Mouse (Mus musculus) midbrain, postnatal 0 days (tissue): Measurements from ENCODE around the gene Nek6. TPM values are rescaled to one million over a fixed set of nuclear protein-coding genes. Genes with fewer than 3 reads are reported as not detected.

Experiments
- ATAC-seq: fragments of 200-750 bp; cut with Nextera tagmentation; 2 replicates; pipeline ENCODE4 v1.8.0; 2017; ENCODE audit warnings: moderate number of reproducible peaks, mild to moderate bottlenecking, moderate TSS enrichment, moderate library complexity; ENCODE audit not compliant: low FRiP score
- DNase-seq: peaks from one replicate; pipeline ENCODE4 v3.0.0-alpha.2; 2015; ENCODE audit warnings: low spot score
- H3K27ac ChIP-seq: fragments of 300-500 bp; sonication (generic); 2 replicates; pipeline ENCODE4 v1.5.1; 2014; ENCODE audit warnings: low read depth, mild to moderate bottlenecking, low read length, mixed read lengths
- H3K27me3 ChIP-seq: fragments of 300-500 bp; sonication (generic); 2 replicates; pipeline ENCODE4 v1.6.1; 2014; ENCODE audit warnings: low read length, control low read depth, mixed read lengths; ENCODE audit not compliant: insufficient read depth
- H3K36me3 ChIP-seq: fragments of 300-500 bp; sonication (generic); 2 replicates; pipeline ENCODE4 v1.6.1; 2014; ENCODE audit warnings: low read length, control low read depth, mixed read lengths; ENCODE audit not compliant: insufficient read depth
- H3K4me1 ChIP-seq: fragments of 300-500 bp; sonication (generic); 2 replicates; pipeline ENCODE4 v1.6.1; 2014; ENCODE audit warnings: mild to moderate bottlenecking, control low read depth, antibody characterized with exemption, low read length, mixed read lengths; ENCODE audit not compliant: insufficient read depth
- H3K4me2 ChIP-seq: fragments of 300-500 bp; sonication (generic); 2 replicates; pipeline ENCODE4 v1.6.1; 2014; ENCODE audit warnings: low read depth, mild to moderate bottlenecking, low read length, mixed read lengths; ENCODE audit not compliant: poor library complexity, severe bottlenecking
- H3K4me3 ChIP-seq: fragments of 300-500 bp; sonication (generic); 2 replicates; pipeline ENCODE4 v1.5.1; 2014; ENCODE audit warnings: low read depth, mild to moderate bottlenecking, low read length, moderate library complexity
- H3K9ac ChIP-seq: fragments of 300-500 bp; sonication (generic); replicated peaks from 2 replicates; pipeline ENCODE4 v1.6.1; 2014; ENCODE audit warnings: mild to moderate bottlenecking, low read length, moderate library complexity, mixed read lengths; ENCODE audit not compliant: poor library complexity, severe bottlenecking
- H3K9me3 ChIP-seq: fragments of 300-500 bp; sonication (generic); 2 replicates; pipeline ENCODE4 v1.6.1; 2016; ENCODE audit warnings: low read length, control low read depth
- CTCF ChIP-seq: IDR thresholded peaks from 2 replicates; pipeline ENCODE4 v1.5.1; 2016; ENCODE audit warnings: antibody characterized with exemption, mild to moderate bottlenecking
- WGBS: fragments of 180-500 bp; shearing (Covaris S2); extraction: QIAGEN DNeasy Blood & Tissue Kit; methylation state at CpG from one replicate; pipeline ENCODE4 v1.1.7; 2014; 5-methylcytosine and 5-hydroxymethylcytosine counted together
- polyA plus RNA-seq: library from polyadenylated mRNA; unstranded; fragments of >200 nt; fragmentation: Nextera tagmentation; extraction: Ambion mirVana; gene quantifications from 2 replicates; pipeline ENCODE4 v1.2.1, GENCODE M21; 2015
- total RNA-seq: library from RNA; depleted of rRNA; stranded (reverse); fragments of >200 nt; gene quantifications from 2 replicates; pipeline ENCODE4 v1.2.3, GENCODE M21; 2014

The Nek6 gene
- total and polyA plus RNA-seq, 2 experiments from 2014 or later, result 22.8 to 56.0 TPM

GRCm38 (mm10) chr2:38518719-38519118 lies 7.3 kb downstream of the Nek6 start:
- Histone ChIP-seq H3K4me1 (no peaks in the 10 kb centered on the region), H3K27me3 (no peaks in the 10 kb centered on the region), H3K9ac (no peak overlapping the region), H3K27ac (no peak overlapping the region), H3K4me3 (no peak overlapping the region), H3K4me2 (no peak overlapping the region), H3K36me3 (no peaks in the 10 kb centered on the region), H3K9me3 (no peaks in the 10 kb centered on the region)
- DNase-seq, result no peak
- 83% methylated on average over 5 of the region's 5 CpGs for WGBS
- TF ChIP-seq CTCF, result no peak
- no peak for ATAC-seq

- TF ChIP-seq CTCF, result no peak
- no peak for ATAC-seq
- WGBS, result 72% methylated on average over 11 of the region's 11 CpGs
Measured at GRCm38 (mm10) chr2:38519934-38520333, 8.5 kb downstream of the Nek6 start.

GRCm38 (mm10) chr2:38521618-38522017 lies 10.2 kb downstream of the Nek6 start:
- WGBS, result 70% methylated on average over 12 of the region's 12 CpGs
- ATAC-seq, result no peak
- no peaks in the 10 kb centered on the region for H3K4me1 ChIP-seq

More at GRCm38 (mm10) chr2:38519934-38520333, 8.5 kb downstream of the Nek6 start:
- no peaks in the 10 kb centered on the region for H3K4me1 ChIP-seq
- H3K36me3 ChIP-seq, result no peaks in the 10 kb centered on the region
- H3K4me2 ChIP-seq, result no peak overlapping the region
- DNase-seq, result no peak
- no peak overlapping the region for H3K9ac ChIP-seq
- H3K27me3 ChIP-seq, result no peaks in the 10 kb centered on the region
- H3K27ac ChIP-seq, result no peak overlapping the region
- H3K4me3 ChIP-seq, result no peak overlapping the region
- H3K9me3 ChIP-seq, result no peaks in the 10 kb centered on the region

GRCm38 (mm10) chr2:38522354-38522753 lies 10.9 kb downstream of the Nek6 start:
- no peaks in the 10 kb centered on the region for H3K27me3 ChIP-seq
- no peak overlapping the region for H3K9ac ChIP-seq
- H3K4me3 ChIP-seq, result no peak overlapping the region
- no peak overlapping the region for H3K4me2 ChIP-seq
- no peaks in the 10 kb centered on the region for H3K9me3 ChIP-seq
- H3K4me1 ChIP-seq, result no peaks in the 10 kb centered on the region
- DNase-seq (no peak), ATAC-seq (no peak)
- 73% methylated on average over 2 of the region's 2 CpGs for WGBS
- TF ChIP-seq CTCF, result no peak
- no peaks in the 10 kb centered on the region for H3K36me3 ChIP-seq
- H3K27ac ChIP-seq, result no peak overlapping the region

More at GRCm38 (mm10) chr2:38521618-38522017, 10.2 kb downstream of the Nek6 start:
- no peak overlapping the region for H3K4me2 ChIP-seq
- DNase-seq, result no peak
- no peaks in the 10 kb centered on the region for H3K36me3 ChIP-seq
- no peaks in the 10 kb centered on the region for H3K9me3 ChIP-seq
- no peaks in the 10 kb centered on the region for H3K27me3 ChIP-seq
- H3K27ac ChIP-seq, result no peak overlapping the region
- no peak overlapping the region for H3K4me3 ChIP-seq
- TF ChIP-seq CTCF, result no peak
- H3K9ac ChIP-seq, result no peak overlapping the region

GRCm38 (mm10) chr2:38523781-38524445 lies 12.5 kb downstream of the Nek6 start:
- H3K4me2 ChIP-seq, result no peak overlapping the region
- H3K27me3 ChIP-seq, result no peaks in the 10 kb centered on the region
- WGBS, result 90% methylated on average over 10 of the region's 10 CpGs
- H3K4me1 ChIP-seq, result no peaks in the 10 kb centered on the region
- DNase-seq (no peak), ATAC-seq (no peak)
- no peak overlapping the region for H3K4me3 ChIP-seq
- H3K27ac ChIP-seq, result no peak overlapping the region
- H3K9me3 ChIP-seq, result no peaks in the 10 kb centered on the region
- H3K9ac ChIP-seq, result no peak overlapping the region
- TF ChIP-seq CTCF, result no peak
- no peaks in the 10 kb centered on the region for H3K36me3 ChIP-seq

GRCm38 (mm10) chr2:38525034-38525433 lies 13.6 kb downstream of the Nek6 start:
- Histone ChIP-seq H3K27me3 (no peaks in the 10 kb centered on the region), H3K9me3 (no peaks in the 10 kb centered on the region), H3K4me1 (no peaks in the 10 kb centered on the region), H3K9ac (no peak overlapping the region), H3K36me3 (no peaks in the 10 kb centered on the region), H3K4me2 (no peak overlapping the region), H3K27ac (no peak overlapping the region), H3K4me3 (no peak overlapping the region)
- no peak for ATAC-seq
- TF ChIP-seq CTCF, result no peak
- 91% methylated on average over 3 of the region's 3 CpGs for WGBS
- no peak for DNase-seq
